Mouse (Mus musculus) cerebellum, adult 2 months (tissue): ENCODE measurements around the gene Cars2.

Source experiments
- CTCF ChIP-seq: fragments of 200-500 bp; IDR thresholded peaks from 2 replicates; pipeline ENCODE4 v1.5.1; 2011; ENCODE audit warnings: low read depth, mild to moderate bottlenecking, control low read depth, low read length, moderate library complexity, borderline replicate concordance; ENCODE audit not compliant: insufficient read depth
- POLR2A ChIP-seq: fragments of 200-500 bp; IDR thresholded peaks from 2 replicates; pipeline ENCODE4 v1.6.1; 2011; ENCODE audit warnings: low read length, control low read depth, borderline replicate concordance; ENCODE audit not compliant: insufficient read depth

DNA sequence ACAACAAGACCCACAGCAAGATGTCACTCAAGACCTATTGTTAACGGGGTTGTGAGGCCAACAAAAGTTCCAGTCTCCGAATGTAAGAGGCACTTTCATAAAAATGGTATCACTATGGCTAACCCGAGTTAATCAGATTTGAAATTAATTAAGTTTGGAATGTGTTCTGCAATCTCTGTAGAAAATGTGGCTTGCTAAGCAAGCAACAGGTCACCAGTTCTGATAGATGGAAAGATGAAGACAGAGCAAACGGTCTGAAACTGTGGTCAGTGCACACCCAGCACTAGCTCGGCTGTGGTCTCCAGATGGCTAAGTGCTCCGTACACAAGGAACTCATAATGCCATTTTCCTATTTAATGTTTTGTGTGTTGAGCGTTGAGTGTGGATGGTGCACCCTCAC is 79.9 kb downstream of the Cars2 start:
- no peak for TF ChIP-seq POLR2A
- no peak for TF ChIP-seq CTCF
